Mouse (Mus musculus) forebrain, embryonic 12.5 days (tissue): ENCODE measurements around the gene Gabra6. TPM values are rescaled to one million over a fixed set of nuclear protein-coding genes. Genes with fewer than 3 reads are reported as not detected.

Source experiments
- polyA plus RNA-seq: library from polyadenylated mRNA; unstranded; fragments of >200 nt; fragmentation: Nextera tagmentation; extraction: Ambion mirVana; gene quantifications from 2 replicates; pipeline ENCODE4 v1.2.1, GENCODE M21; 2016

Gabra6 gene
- polyA plus RNA-seq, 1 experiment from 2014 or later, result not detected

Other genes starting within 250 kb of the Gabra6 start
- 1.9 and 2.3 TPM in 2 replicates for gene Gabra1, start 138.1 kb downstream of the Gabra6 start, polyA plus RNA-seq
- 10.0 and 10.6 TPM in 2 replicates for gene Gabrb2, start 98.7 kb upstream of the Gabra6 start, polyA plus RNA-seq